Mouse (Mus musculus) cerebellum, adult 9-10 months (tissue): ENCODE measurements around the gene Tram2.

Source experiments
- DNase-seq: peaks from one replicate; pipeline ENCODE4 v3.0.0; 2022

Gene Tram2

DNA sequence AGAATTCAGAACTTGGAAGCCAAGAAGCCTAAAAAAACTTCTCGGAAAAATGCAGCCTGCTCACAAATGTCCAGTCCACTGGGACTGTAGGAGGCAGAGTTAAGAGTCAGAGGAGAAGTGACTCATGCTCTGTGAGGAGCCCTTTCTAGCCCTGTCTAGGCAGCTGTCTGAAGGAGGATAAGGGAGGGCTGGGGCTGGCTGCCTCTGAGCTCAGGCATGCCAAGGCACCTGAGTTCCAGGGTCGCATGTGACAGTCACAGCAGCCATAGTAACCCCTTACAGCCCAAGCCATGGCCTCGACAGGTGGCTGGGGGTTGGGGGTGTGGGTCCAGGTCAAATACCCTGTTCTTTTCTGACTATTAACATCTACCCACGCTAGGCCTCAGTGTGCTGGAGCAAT is 70.1 kb downstream of the Tram2 start:
- no peak for DNase-seq

DNA sequence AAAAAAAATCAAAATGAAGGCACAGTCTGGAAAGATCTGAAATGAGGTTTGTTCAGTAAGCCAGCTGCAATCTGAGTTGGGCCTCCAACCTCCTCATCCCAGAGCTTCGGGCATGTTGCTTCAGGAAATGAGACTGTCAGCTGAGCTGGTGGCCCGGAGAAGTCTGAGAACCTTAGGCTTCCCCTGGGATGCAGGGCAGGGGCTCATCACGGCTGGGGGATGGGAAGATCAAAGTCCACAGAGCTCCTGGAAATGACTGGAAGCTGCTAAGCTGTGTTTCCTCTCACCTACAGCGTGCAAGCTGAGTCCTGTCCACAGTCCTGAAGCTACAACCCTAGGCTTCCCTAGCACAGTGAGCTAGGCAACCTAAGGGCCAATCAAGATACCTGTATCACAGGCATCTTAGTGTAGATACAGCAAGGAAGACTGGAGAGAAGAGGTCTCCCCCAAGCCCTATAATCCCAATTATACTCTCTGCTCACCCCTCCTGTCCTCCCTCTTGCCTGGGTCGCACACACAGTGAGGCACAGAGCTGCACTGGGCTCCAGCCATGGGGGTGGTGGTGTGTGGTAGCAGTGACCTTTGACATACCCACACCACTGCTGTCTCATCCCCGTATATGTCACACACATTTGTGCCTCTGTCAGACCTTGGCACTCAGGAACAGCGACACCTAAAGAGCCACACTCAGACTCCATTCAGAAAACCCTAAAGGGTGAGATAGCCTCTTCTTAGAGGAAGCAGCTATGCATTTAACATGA is 70.9 kb downstream of the Tram2 start:
- no peak for DNase-seq

DNA sequence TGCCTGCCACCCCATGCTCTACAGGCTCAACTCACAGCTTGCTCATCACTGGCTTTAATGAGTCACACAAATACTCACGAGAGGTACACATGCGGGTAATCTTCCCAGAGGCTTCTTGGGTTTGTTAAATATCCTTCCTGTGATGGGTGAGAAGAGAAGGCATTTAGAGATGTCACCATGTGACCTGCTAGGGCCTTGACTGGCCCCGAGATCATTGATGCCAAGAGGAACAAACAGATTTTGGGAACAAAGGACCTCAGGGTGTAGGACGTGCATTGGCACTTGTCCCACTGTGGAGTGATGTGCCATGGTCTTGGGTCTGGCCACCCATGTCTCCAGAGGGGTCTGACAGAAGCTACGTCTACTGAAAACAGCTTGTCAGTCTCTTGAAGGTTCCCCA is 72.3 kb downstream of the Tram2 start:
- DNase-seq = no peak

DNA sequence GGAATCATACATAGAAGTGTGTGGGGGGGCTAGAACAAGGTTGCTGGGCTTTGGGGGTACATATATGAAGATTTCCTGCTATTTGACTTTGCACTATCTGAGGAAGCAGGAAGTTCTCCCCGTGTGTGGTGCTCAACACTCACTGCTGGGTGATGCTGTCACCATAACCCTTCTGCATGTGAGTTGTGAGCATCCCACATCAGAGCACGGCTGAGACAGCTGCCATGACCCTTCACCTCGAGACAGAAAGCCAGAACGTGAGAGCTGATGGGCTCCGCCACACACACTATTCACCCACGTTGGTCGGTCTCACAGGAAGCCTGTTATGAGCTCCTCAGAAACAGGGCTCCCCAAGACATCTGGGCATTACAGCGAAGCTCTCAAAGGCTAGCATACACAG is 74.4 kb downstream of the Tram2 start:
- no peak for DNase-seq

DNA sequence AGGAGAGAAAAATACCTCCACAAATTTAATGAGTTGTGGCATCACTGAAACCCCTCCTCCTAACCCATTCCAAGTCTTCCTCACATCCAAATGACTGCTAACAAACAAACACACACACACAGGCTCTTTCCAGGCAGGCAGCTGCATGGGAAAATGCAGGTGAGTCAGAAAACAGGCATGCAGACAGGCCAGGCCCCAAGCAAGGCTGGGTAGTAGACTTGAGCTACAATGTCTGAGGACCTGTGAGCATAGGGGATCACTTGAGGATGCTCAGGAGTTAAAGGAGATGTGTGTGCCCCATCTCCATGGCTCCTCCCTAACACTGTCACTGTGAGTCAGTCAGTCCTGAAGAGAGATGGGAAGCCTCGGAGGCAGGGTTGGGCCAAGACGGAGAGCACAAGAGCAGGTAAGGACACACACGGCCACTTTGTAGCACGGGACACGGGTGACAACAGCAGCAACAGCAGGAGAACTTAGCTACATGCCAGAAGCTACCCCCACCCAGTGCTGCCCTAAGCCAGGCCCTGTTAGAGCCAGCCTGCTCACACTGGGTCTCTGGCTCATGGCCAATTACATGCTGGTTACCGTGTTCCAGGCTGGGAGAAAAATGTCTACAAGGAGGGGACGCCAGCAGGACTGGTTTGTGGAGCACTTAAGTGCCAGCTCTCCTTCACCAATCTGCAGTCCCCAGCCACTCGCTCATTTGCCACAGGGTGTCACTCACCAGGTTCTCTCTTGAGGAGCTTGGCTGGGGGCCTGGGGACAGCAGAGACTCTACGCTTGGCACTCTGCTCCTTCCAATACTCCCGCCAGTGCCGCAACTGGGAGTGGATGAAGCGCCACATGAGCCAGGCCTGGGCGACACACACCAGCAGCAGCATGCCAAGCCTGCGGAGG is 76.5 kb downstream of the Tram2 start:
- peak; percentile 61 for DNase-seq

DNA sequence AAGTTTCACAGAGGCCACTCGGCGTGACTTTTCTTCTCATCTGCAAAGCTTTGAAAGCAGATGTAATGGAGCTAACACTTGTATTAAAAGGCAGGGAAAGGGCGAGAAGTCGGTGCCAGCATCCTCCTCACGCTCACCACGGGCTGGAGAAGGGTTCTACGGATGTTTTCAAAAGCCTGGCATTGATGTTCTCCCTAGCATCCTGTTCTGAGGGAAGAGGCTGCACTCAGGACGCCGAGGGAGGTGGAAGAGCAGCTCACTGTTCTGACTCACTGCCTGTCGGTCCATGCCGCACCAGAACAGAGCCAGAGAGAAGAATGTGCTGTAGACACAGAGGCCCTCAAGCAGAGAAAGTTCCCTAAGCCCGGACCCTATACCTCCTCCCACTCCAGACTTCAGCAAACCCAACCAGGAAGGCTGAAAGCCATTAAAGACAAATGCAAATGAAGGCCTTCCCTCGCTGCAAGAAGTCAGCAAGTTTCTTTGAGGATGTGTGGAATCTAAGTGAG is 81.1 kb downstream of the Tram2 start:
- no peak for DNase-seq

DNA sequence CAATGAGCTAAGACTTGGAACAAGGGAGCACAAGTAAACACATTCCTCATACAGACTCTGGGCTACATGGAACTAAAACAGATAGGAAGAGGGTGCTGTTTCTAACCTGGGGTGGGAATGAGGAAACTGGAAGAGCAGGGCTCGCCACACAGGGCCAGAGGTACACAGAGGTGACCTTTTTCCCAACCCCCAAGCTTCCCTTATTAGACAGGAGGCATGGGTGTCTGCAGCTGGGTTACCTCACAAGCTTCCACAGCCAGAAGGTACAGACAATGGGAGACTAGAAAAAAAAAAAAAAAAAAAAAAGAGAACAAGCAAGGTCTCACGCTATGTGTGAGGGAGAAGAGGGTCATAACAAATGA is 81.7 kb downstream of the Tram2 start:
- DNase-seq = no peak

DNA sequence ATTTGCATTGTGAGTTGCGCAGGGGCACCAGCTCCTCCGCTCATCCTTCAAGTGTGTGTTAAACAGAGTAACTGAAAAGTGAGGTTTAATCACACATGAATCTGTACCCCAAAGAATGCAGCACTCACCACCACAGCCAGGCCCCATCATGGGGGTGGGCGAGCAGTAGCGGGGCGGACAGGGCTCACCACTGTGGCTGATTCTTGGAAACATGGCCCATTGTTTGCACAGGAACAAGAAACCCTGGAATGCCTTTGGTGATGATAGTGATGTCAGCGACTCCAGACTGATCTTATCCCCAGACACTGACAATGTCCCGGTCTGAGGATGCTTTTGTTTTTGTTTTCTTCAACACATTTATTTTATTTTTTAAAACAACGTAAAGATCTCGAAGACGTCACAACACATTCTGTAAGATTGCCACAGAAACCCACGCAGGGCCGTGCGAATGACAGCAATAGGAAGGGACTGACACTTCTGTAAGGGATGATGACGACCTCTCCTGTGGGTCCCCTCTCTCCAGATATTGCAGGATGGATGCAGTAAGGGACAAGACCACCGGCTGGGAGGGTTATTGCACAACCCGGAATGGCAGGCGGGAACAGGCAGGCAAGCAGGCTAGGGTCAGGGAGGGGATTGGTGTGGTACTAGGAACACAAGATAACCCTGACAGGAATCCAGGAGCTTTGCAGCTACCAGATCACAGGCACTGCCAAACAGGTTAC is 82.3 kb downstream of the Tram2 start:
- no peak for DNase-seq

DNA sequence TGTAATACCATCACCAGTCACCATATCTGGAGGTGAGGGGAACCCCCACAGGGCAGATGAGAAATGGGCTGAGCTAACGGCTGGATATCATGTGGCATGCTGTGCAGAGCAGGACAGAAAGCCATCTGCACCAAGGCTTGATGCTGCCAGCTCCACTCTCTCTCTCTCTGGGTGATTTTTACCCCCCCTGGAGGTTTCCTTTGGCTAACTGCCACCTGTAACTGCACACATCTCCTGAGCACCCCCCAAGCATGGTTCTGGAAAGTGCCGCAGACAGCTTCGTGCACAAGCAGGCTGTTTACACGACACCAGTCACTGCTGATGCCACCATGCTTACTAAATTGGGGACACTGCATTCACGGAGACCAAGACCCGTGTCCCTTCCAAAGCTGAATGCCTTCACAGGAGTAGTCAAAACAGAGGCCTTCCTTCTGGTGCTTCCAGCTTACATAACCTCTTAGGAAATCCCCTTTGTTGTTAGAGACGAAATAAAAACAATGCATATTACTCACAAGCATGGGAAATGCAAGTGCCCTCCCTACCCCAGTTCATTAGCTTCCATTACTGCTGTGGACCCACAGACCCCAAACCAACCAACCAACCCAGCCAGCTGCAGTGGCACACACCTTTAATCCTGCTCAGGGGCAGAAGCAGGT is 83.6 kb downstream of the Tram2 start:
- DNase-seq = peak; percentile 55

DNA sequence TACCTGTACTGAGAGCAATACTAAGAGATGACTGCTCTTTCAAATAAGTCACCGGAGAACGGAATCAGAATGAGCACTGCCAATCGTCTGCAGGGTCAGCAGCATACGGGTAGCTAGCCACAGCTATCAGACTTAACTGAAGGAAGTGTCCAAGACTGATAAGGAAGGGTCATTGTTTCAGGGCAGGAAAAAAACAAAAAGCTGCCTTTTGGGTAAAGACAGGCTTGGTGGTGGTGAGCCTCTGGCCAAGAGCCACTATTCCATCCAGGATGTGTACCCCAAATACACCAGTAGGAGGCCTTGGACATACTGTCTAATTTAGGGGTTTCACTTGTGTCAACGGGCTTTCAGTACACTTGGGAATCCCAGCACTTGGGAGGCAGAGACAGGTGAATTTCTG is 84.7 kb downstream of the Tram2 start:
- DNase-seq = no peak

DNA sequence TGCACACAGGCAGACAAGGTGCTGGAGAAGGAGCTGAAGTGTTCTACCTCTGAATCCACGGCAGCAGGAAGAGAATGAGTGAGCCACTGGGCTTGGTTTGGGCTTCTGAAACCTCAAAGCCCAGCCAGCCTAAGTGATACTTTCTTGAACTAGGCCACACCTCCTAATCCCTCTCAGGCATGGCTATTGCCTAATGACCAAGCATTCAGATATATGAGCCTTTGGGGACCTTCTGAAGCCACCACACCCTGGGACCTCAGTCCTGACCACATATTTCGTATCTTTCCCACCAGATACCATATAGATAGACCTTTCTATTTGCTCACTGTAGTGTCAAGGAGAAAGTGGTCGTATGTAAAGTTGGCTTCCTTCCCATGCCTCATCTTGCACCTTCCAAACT is 85.3 kb downstream of the Tram2 start:
- DNase-seq = no peak

DNA sequence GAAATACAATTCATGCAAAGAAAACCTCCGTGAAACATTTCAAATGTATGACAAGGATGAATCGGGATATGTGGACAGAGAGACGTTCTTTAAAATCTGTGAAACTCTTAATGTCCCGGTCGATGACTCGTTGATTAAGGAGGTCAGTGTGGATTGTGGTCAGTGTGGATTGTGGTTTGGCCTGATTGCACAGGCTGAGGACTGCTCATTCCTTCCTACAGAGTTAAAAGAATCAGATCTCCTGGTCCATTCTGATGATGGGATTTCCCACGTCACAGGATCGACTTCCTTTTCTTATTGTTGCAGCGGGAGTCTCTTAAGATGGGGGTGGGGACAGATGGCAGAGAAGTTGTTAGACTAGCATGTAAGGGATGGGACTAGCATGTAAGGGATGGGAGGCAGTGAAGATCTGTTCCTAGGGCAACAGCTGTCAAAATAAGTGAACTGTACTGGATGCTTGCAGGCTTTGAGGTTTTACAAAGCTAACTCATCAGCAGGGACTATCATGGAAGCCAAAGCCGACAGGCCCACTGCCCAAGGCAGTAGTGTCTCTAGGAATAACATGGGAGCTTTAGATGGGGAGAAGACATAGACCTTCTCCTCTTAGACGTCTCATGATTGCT is 89.5 kb downstream of the Tram2 start:
- DNase-seq = no peak

DNA sequence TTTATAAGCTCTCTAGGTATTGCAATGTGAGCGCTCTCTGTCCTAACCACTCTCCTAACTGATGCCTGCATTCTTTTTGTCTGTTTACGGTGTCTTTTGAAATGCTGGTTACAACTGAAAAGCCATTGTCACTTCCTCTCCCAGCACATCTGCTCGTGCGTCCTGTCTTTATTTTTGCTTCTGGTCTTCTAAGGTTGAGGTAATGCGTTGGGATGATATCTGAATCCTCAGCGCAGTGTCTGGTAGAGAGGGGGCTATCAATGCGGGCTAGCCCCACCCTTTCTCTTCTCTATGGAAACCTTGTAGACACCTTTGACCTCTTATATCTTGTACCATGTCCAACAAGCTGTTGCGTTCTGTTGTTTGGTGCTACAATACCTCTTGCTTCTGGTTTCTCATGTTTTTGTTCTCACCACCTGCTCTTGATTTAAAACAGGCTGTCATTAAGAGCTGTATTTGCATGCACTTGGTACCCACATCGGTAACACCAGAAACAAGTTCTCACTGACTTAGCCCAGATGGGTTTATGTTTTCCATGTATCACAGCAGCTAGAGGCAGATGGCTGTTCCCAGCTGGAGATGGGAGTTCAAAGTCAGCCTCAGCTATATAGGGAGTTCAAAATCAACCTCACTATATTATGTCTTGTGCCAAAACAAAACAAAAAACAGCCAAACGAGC is 92.5 kb downstream of the Tram2 start:
- no peak for DNase-seq

DNA sequence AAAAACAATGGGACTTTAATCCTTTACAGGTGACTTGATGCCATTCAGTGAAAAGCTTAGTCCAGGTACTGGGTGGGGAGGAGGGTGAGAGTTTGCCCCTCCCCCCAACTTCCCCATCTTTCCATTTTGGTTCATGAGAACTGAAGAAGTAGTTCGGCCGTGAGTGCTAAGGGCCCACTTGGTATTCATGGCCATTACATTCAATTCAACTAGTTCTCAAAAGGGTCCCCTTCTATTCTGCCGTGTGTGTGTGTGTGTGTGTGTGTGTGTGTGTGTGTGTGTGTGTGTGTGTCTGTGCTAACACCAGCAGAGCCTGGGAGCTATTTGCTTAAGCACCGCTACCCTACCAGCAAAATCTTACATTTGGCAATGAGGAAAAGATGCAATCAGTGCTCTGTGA is 94.4 kb downstream of the Tram2 start:
- DNase-seq = no peak

DNA sequence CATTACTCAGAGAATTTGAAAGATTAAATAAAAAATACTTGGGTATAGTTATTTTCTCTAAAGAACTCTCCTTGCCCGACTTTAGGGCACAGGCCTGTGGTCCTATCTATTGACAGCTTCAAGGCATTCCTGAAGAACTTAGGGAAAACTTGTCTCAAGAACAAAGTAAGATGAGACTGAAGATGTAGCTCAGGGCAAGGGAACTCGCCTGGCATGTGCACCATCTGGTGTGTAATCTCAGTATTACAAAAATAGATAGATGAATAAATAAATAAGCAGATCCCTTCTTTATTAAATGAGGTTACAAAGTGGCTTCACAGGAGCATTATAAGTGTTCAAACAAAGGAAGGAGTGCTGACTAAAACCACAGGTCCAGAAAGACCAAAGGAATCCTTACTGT is 94.9 kb downstream of the Tram2 start:
- no peak for DNase-seq

DNA sequence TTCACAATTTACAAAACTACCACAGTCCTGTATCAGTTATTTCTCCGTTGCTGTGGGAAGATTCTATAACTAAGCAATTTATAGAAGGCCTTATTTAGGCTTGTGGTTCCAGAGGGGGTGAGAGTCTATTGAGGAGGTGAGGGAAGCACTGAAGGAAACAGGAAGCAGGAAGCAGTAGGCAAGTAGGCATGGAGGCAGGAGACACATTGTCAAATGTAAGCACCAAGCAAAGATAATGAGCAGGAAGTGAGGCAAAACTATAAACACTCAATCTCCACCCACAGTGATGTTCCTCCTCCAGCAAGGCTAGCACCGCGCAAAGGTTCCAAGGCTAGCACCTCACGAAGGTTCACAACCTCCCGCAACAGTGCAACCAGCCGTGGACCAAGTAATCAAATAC is 97.3 kb downstream of the Tram2 start:
- no peak for DNase-seq

DNA sequence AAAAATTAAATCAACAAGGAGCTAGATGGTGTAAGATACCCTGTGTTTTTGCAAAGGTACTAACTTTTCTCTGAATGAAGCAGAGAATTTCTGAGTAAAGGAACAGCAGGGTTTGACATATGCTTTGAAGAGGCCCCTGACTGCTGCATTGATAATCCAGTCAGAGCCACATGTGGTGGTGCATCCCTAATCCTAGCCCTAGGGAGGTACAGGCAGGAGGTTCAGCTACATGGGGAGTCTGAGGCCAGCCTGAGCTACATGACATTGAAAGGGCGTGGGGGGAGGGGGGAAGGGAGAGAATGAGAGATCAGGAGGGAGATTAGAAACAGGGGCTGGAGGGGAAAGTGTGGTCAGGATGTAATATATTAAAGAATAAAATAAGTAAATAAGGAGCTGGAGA is 98.5 kb downstream of the Tram2 start:
- DNase-seq = no peak

DNA sequence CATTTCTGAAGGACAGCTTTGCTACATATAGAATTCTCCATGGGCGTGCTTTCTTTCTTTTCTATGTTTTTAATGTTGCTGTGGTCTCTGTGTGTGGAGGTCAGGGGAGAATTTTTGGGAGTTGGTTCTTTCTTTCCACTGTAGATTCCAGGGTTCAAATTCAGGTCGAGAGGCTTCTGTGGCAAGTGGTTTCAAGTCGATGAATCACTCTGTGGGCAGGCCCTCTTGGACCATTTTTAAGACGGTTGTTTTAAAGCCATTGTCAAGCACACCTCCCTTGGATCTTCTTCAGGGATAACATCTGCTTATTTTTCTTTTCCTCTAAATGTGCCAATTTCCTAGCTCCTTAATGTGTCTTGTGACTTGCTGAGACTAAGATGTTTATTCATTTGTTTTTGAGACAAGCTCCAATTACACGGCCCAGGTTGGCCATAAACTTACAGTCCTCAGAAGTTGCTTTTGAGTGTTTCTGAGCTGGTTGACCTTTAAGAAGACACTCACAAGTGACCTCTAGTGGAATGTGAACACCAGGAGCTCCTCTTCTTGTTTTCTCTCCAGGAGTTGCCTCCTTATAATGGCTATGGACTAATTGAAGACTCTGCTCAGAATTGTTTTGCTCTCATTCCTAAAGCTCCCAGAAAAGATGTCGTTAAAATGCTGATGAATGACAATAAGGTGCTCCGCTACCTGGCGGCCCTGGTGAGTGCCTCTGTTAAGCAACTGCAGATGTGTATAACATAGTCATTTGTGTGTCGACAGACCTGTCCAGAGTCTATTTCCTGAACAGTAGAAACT is 104.5 kb downstream of the Tram2 start:
- DNase-seq = no peak

DNA sequence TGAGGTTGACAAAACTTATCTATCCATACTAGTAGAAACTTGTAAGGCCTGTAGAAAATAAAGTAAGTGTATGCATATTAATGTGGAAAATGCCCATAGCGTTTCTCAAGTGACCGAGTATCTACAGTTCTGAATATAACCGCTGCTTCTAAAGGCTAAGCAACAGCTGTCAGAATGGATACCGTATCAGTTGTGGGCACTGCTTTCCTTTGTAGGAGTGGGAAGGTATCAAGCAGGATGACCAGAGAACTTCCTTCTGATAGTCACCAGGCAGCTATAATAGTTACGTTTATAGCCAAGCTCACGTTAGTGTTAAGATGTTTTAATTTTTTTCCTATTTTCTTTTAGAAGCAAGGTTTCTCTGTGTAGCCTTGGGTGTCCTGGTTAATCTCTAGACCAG is 105.6 kb downstream of the Tram2 start:
- DNase-seq = no peak

DNA sequence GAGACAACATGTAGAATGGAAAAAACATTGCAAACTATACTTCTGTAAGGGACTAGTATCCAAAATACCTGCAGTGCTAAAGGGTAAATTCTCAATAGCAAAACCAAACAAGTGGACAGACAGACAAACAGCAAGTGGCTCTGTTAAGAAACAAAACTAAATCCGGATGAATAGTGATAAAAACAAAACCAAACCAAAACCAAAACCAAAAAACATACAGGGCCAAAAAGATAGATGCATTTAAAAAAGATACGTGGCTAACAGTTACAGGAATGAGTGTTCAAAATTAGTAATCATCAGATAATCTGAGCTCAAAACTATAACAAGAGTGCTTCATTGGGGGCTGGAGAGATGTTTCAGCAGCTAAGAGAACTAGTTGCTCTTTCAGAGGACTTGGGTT is 109.4 kb downstream of the Tram2 start:
- no peak for DNase-seq

DNA sequence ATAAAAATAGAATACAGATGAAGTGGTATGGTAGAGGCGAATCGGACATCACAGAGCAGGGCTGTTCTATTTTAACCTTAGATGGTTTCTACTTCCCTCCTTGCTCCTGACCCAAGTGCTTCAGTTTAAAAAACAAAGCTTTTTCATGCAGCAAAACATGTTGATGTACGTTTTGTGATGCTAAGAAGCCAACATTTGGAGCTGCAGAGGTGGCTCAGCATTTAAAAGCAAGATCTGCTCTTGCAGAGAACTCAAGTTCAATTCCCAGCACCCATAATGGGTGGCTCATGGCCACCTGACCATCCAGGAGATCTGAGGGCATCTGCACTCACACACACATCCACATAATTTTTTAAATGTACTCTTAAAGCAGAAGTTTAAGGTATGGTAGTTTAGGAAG is 124.2 kb downstream of the Tram2 start:
- no peak for DNase-seq
